Mouse (Mus musculus) spleen, adult 2 months (tissue): ENCODE data around the gene Olfr142. TPM values are rescaled to one million over a fixed set of nuclear protein-coding genes. Genes with fewer than 3 reads are reported as not detected.
"Not testable (repeated sequence)": the region's sequence is repeated elsewhere in the genome, so short reads cannot be mapped to it uniquely, and the experiment has no call there.

Experiments
- DNase-seq, 2 experiments: peaks; one replicate each; pipeline versions ENCODE4 v3.0.0 to v3.0.0-alpha.2; 2012 to 2021; ENCODE audit warnings: low spot score in 2 of 2, low read depth in 1 of 2
- H3K27ac ChIP-seq: fragments of 200-500 bp; 2 replicates; pipeline ENCODE4 v1.5.1; 2012; ENCODE audit warnings: low read length, inconsistent platforms; ENCODE audit not compliant: insufficient read depth
- H3K27me3 ChIP-seq: fragments of 200-500 bp; 2 replicates; pipeline ENCODE4 v1.6.1; 2012; ENCODE audit warnings: mild to moderate bottlenecking, moderate library complexity, low read length, inconsistent platforms; ENCODE audit not compliant: control insufficient read depth, insufficient read depth
- H3K36me3 ChIP-seq: fragments of 200-500 bp; 2 replicates; pipeline ENCODE4 v1.6.1; 2012; ENCODE audit warnings: mild to moderate bottlenecking, low read length, inconsistent platforms; ENCODE audit not compliant: control insufficient read depth, insufficient read depth
- H3K4me1 ChIP-seq: fragments of 200-500 bp; 2 replicates; pipeline ENCODE4 v1.6.1; 2011; ENCODE audit warnings: inconsistent platforms; ENCODE audit not compliant: control insufficient read depth, insufficient read depth, insufficient read length
- H3K4me3 ChIP-seq: fragments of 200-500 bp; 2 replicates; pipeline ENCODE4 v1.5.1; 2011; ENCODE audit warnings: mild to moderate bottlenecking, inconsistent platforms; ENCODE audit not compliant: insufficient read depth, insufficient read length; ENCODE audit errors: extremely low read depth
- CTCF ChIP-seq: fragments of 200-500 bp; IDR thresholded peaks from 2 replicates; pipeline ENCODE4 v1.5.1; 2011; ENCODE audit warnings: mild to moderate bottlenecking, inconsistent platforms; ENCODE audit not compliant: insufficient read depth, insufficient read length, insufficient replicate concordance; ENCODE audit errors: extremely low read depth
- POLR2A ChIP-seq: fragments of 200-500 bp; IDR thresholded peaks from 2 replicates; pipeline ENCODE4 v1.6.1; 2011; ENCODE audit warnings: low read depth, low read length, inconsistent platforms
- WGBS: fragments of 180-500 bp; shearing (Covaris S2); methylation state at CpG from one replicate; pipeline ENCODE4 v1.1.7; 2018; 5-methylcytosine and 5-hydroxymethylcytosine counted together
- polyA plus RNA-seq: library from polyadenylated mRNA; depleted of rRNA; stranded (reverse); fragments of >200 nt; gene quantifications from 2 replicates; pipeline ENCODE4 v1.2.3, GENCODE M21; 2012; rRNA removed

Gene Olfr142
- polyA plus RNA-seq = not detected in 2 replicates

GRCm38 (mm10) chr2:90257492-90257891 is at the start of gene Olfr142:
Olfr142 (minus strand) TSS chr2:90257592.
- no peaks in the 10 kb centered on the region for H3K4me1 ChIP-seq
- TF ChIP-seq CTCF (no peak), POLR2A (no peak)
- H3K4me3 ChIP-seq = no peak within 1 kb of the TSS
- no peak within 1 kb of the TSS for H3K27ac ChIP-seq
- no peaks in the 10 kb centered on the region for H3K27me3 ChIP-seq
- H3K36me3 ChIP-seq = no peaks in the 10 kb centered on the region
- 95% methylated on average over 4 of the region's 4 CpGs for WGBS
- DNase-seq = no peak

DNA sequence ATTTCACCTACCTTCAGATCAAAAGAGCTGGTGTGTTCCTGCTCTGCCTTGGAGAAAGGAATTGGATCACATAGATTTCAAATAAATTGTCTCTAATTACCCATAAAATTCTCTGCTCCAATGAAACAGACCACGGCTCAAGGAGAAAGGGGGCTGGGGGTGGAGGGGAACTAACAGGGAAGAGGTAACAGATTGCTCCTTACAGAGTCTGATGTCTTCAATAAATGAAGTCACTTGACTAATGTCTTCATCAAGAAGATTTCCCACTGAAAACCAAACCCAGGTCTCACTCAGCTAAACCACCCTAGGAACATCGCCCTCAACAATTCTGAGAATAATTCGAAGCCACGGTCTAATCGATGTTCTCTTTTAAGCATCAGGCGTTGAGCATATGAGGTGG is 35.3 kb upstream of the Olfr142 start, which contains the start of gene Olfr1272:
Gene Olfr1272 (minus strand): TSS at position 101 of the 400 bp plus-strand sequence.
- Histone ChIP-seq H3K36me3 (no peaks in the 10 kb centered on the region), H3K27me3 (no peaks in the 10 kb centered on the region), H3K4me3 (no peak within 1 kb of the TSS), H3K4me1 (no peaks in the 10 kb centered on the region), H3K27ac (no peak within 1 kb of the TSS)
- 93% methylated on average over 6 of the region's 6 CpGs for WGBS
- no peak for TF ChIP-seq POLR2A
- TF ChIP-seq CTCF = no peak
- DNase-seq = no peak

- Histone ChIP-seq H3K27me3 (no peaks in the 10 kb centered on the region), H3K4me3 (no peak within 1 kb of the TSS), H3K4me1 (no peaks in the 10 kb centered on the region), H3K27ac (no peak within 1 kb of the TSS), H3K36me3 (no peaks in the 10 kb centered on the region)
- no peak for DNase-seq
- TF ChIP-seq CTCF (no peak), POLR2A (no peak)
- 81% methylated on average over 2 of the region's 2 CpGs for WGBS
Measured at GRCm38 (mm10) chr2:90270932-90271331, 13.5 kb upstream of the Olfr142 start, which contains the start of gene Olfr1271. Olfr1271 (minus strand) TSS chr2:90271032.

DNA sequence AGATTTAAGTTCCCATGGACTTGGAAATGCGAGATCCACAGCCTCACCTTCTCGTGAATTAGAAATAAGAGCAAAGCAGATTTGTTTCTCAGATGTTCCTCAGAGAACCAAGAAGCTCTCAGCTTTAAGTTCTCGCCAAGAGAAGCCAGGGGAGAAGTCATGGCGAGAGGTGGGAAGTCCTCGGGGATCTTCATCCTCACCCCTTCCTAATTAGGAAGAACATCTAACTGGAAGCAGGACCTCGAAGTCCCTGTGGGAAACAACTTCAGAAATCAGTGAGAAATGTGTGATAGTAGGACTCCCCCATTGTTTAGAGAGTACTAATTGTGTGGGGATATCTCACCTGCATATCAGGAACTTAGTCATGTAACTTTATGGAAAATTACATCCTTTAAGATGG is 33.0 kb downstream of the Olfr142 start, which contains the start of gene Olfr1506:
Gene Olfr1506 (minus strand): TSS at position 101 of the 400 bp plus-strand sequence.
- not testable (repeated sequence) for DNase-seq, H3K4me3 ChIP-seq, H3K27ac ChIP-seq, H3K36me3 ChIP-seq, H3K4me1 ChIP-seq, H3K27me3 ChIP-seq
- WGBS = no CpG with 5 or more reads among the region's 6 CpGs

Other genes starting within 250 kb of the Olfr142 start
- not detected in 2 replicates for gene Olfr1263, start 245.5 kb downstream of the Olfr142 start, polyA plus RNA-seq
- not detected in 2 replicates for gene Olfr1264, start 232.0 kb downstream of the Olfr142 start, polyA plus RNA-seq
- gene Olfr1265, start 222.3 kb downstream of the Olfr142 start, polyA plus RNA-seq = not detected in 2 replicates
- gene Olfr140, start 194.0 kb downstream of the Olfr142 start, polyA plus RNA-seq = not detected in 2 replicates
- gene Olfr1269, start 136.2 kb downstream of the Olfr142 start, polyA plus RNA-seq = not detected in 2 replicates
- gene Olfr32, start 115.3 kb downstream of the Olfr142 start, polyA plus RNA-seq = not detected in 2 replicates
- gene Olfr1270, start 104.5 kb downstream of the Olfr142 start, polyA plus RNA-seq = not detected in 2 replicates
- gene Olfr1506, start 33.1 kb downstream of the Olfr142 start, polyA plus RNA-seq = not detected in 2 replicates
- not detected in 2 replicates for gene Olfr1271, start 13.4 kb upstream of the Olfr142 start, polyA plus RNA-seq
- gene Olfr1272, start 35.2 kb upstream of the Olfr142 start, polyA plus RNA-seq = not detected in 2 replicates
- not detected in 2 replicates for gene Gm13769, start 64.6 kb upstream of the Olfr142 start, polyA plus RNA-seq
- not detected in 2 replicates for gene Olfr1274-ps, start 141.1 kb upstream of the Olfr142 start, polyA plus RNA-seq